22 mouse cellular contexts compared by ENCODE assay signal in the genomic region with DNA sequence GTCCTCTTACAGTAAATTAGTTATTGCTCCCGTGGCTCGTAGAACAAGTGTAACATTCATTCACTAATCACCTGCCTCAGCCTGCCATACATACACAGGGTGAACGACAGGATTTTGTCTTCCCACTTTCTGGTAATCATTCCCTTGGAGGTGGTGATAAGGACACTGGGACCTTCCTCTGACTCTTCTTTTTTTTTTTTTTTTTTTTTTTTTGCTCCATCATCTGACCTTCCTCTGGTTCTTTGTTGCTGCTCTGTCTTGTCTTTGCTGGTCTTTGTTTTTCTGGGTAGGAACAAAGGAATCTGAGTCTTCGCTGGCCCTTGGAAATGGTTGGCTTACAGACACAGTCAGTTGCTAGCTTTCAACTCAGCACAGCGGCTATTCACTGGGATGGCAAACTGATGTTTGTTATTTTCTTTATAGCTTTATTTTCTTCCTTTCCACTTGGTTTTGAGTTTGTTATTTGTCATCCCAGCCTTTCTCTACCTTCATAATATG.
DNase-seq lines count a peak whose midpoint lies in the region; ATAC-seq and TF ChIP-seq lines count a peak whose summit lies in the region.
"Had no signal": no experiment of that assay in that cellular context is flagged by ENCODE, and none has a peak within 500 bp of the region (broad histone marks: within the 10 kb centered on the region; RNA-seq: fewer than 3 reads in every experiment).

No protein-coding gene starts in this region.

- no peak for TF ChIP-seq CTCF in heart, postnatal 0 days (IDR thresholded peaks at IDR 0.05; ENCODE audit: low read depth)
- TF ChIP-seq CTCF in ES-Bruce4 (IDR thresholded peaks at IDR 0.05; ENCODE audit: low read depth, low read length), result no peak

- no peak for TF ChIP-seq EP300 in heart, postnatal 0 days (IDR thresholded peaks at IDR 0.05; ENCODE audit: low read depth)
- no peak for TF ChIP-seq EP300 in ES-Bruce4 (IDR thresholded peaks at IDR 0.05; ENCODE audit: insufficient read depth, low read depth, low read length)

- no peak overlapping the region for H3K4me2 ChIP-seq in heart, embryonic 12.5 days
- H3K4me2 ChIP-seq in heart, postnatal 0 days (ENCODE audit: low read depth, low read length), result no peak overlapping the region
- H3K4me2 ChIP-seq: embryonic facial prominence, embryonic 15.5 days; hindbrain, embryonic 13.5 days had no signal

- H3K9ac ChIP-seq in heart, embryonic 12.5 days, result no peak overlapping the region
- no peak overlapping the region for H3K9ac ChIP-seq in heart, postnatal 0 days (replicated peaks; ENCODE audit: low read depth, low read length)
- no peak overlapping the region for H3K9ac ChIP-seq in ES-Bruce4 (ENCODE audit: low read depth, poor library complexity, severe bottlenecking)
- H3K9ac ChIP-seq: embryonic facial prominence, embryonic 15.5 days; hindbrain, embryonic 13.5 days had no signal

- no peak for DNase-seq in heart, postnatal 14 days
- no peak for DNase-seq in heart, postnatal 0 days (ENCODE audit: low spot score)
- no peak for DNase-seq in heart, embryonic 10.5 days (ENCODE audit: low spot score)
- peak; percentile 70 for DNase-seq in R1 (ENCODE audit: low read depth, low spot score)
- no peak for DNase-seq in cerebellum, postnatal 14 days
- DNase-seq: adrenal gland, adult 8-10 months; adrenal gland, postnatal 36 days; cerebellum, adult 2 months; cerebellum, postnatal 10 days; embryo, embryonic 11 days; gastrocnemius, postnatal 36 days; kidney, adult 18-20 months had no signal

- H3K36me3 ChIP-seq in heart, embryonic 12.5 days, result no peaks in the 10 kb centered on the region
- no peaks in the 10 kb centered on the region for H3K36me3 ChIP-seq in heart, postnatal 0 days (replicated peaks; ENCODE audit: control insufficient read depth, insufficient read depth, low read length)
- H3K36me3 ChIP-seq in heart, embryonic 10.5 days, result no peaks in the 10 kb centered on the region
- H3K36me3 ChIP-seq in ES-Bruce4 (ENCODE audit: control insufficient read depth, insufficient read depth, low read length, poor library complexity, severe bottlenecking), result no peaks in the 10 kb centered on the region
- H3K36me3 ChIP-seq: embryonic facial prominence, embryonic 15.5 days; forebrain, embryonic 10.5 days; hindbrain, embryonic 13.5 days had no signal

- no peak for TF ChIP-seq POLR2A in ES-Bruce4 (IDR thresholded peaks at IDR 0.05; ENCODE audit: insufficient read depth, low read length)

- ATAC-seq in heart, embryonic 12.5 days (ENCODE audit: insufficient number of reproducible peaks, low FRiP score), result no peak
- no peak for ATAC-seq in heart, postnatal 0 days (ENCODE audit: insufficient read depth, low read depth)
- ATAC-seq: forebrain, embryonic 14.5 days; hindbrain, postnatal 0 days; Patski had no signal

- H3K4me3 ChIP-seq in heart, embryonic 12.5 days, result no peak overlapping the region
- no peak overlapping the region for H3K4me3 ChIP-seq in heart, postnatal 0 days (ENCODE audit: low read depth, low read length)
- no peak overlapping the region for H3K4me3 ChIP-seq in heart, embryonic 10.5 days
- H3K4me3 ChIP-seq in ES-Bruce4 (ENCODE audit: low read depth, low read length), result no peak overlapping the region
- H3K4me3 ChIP-seq: embryonic facial prominence, embryonic 15.5 days; erythroblast, embryonic 14.5 days; forebrain, embryonic 10.5 days; heart, adult 2 months; hindbrain, embryonic 13.5 days had no signal

- WGBS in heart, embryonic 12.5 days, result 60% methylated on average over 5 of the region's 5 CpGs
- WGBS in heart, postnatal 0 days, result 68% methylated on average over 5 of the region's 5 CpGs
- WGBS in heart, embryonic 10.5 days, result 60% methylated on average over 5 of the region's 5 CpGs

- peaks cover 53% of the 10 kb centered on the region for H3K4me1 ChIP-seq in heart, embryonic 12.5 days (replicated peaks)
- H3K4me1 ChIP-seq in heart, postnatal 0 days (ENCODE audit: control insufficient read depth, insufficient read depth), result peaks cover 13% of the 10 kb centered on the region
- peaks cover 24% of the 10 kb centered on the region for H3K4me1 ChIP-seq in heart, embryonic 10.5 days
- H3K4me1 ChIP-seq in ES-Bruce4 (ENCODE audit: control insufficient read depth, insufficient read depth, low read length), result peaks cover 11% of the 10 kb centered on the region

- no peaks in the 10 kb centered on the region for H3K27me3 ChIP-seq in heart, embryonic 12.5 days (replicated peaks)
- no peaks in the 10 kb centered on the region for H3K27me3 ChIP-seq in heart, postnatal 0 days (ENCODE audit: control insufficient read depth, insufficient read depth, low read length)
- H3K27me3 ChIP-seq in heart, embryonic 10.5 days (ENCODE audit: insufficient read depth, poor library complexity, severe bottlenecking), result no peaks in the 10 kb centered on the region
- no peaks in the 10 kb centered on the region for H3K27me3 ChIP-seq in ES-Bruce4 (ENCODE audit: control insufficient read depth, insufficient read depth, low read length, poor library complexity, severe bottlenecking)
- H3K27me3 ChIP-seq: embryonic facial prominence, embryonic 15.5 days; hindbrain, embryonic 13.5 days; Patski had no signal

- peak overlapping the region; percentile 47; the same call in 1 of the 2 replicates for H3K27ac ChIP-seq in heart, embryonic 12.5 days (ENCODE audit: poor library complexity, severe bottlenecking)
- 0 out of 2 replicates have a peak overlapping the region, but pooled peaks have one; percentile 3 for H3K27ac ChIP-seq in heart, postnatal 0 days (ENCODE audit: low read depth)
- H3K27ac ChIP-seq in heart, embryonic 10.5 days, result no peak overlapping the region
- peak overlapping the region; percentile 95 for H3K27ac ChIP-seq in ES-Bruce4 (ENCODE audit: insufficient read depth, low read length)
- H3K27ac ChIP-seq: embryonic facial prominence, embryonic 15.5 days; forebrain, embryonic 10.5 days; heart, adult 2 months; hindbrain, embryonic 13.5 days; hindbrain, postnatal 0 days had no signal

- intact Hi-C loops in heart, postnatal 14 days (cut with DNase I), result no loop called here

- H3K9me3 ChIP-seq in heart, embryonic 12.5 days (replicated peaks), result no peaks in the 10 kb centered on the region
- H3K9me3 ChIP-seq in heart, postnatal 0 days (replicated peaks; ENCODE audit: control insufficient read depth, low read length), result no peaks in the 10 kb centered on the region
- no peaks in the 10 kb centered on the region for H3K9me3 ChIP-seq in heart, embryonic 10.5 days
- no peaks in the 10 kb centered on the region for H3K9me3 ChIP-seq in ES-Bruce4 (replicated peaks; ENCODE audit: control insufficient read depth, insufficient read depth, low read length, poor library complexity, severe bottlenecking)
- H3K9me3 ChIP-seq: embryonic facial prominence, embryonic 15.5 days; forebrain, embryonic 10.5 days; hindbrain, embryonic 13.5 days had no signal
